Mouse (Mus musculus) gastrocnemius, postnatal 4 days (tissue): ENCODE data around the gene Clca3a1. TPM values are rescaled to one million over a fixed set of nuclear protein-coding genes. Genes with fewer than 3 reads are reported as not detected.

ENCODE experiments used
- DNase-seq, 2 experiments: peaks; one replicate each; pipeline ENCODE4 v3.0.0; 2021 to 2022; ENCODE audit warnings: low spot score in 2 of 2, mixed read lengths in 2 of 2
- total RNA-seq, 2 experiments: library from RNA; stranded (reverse); gene quantifications; 2 replicates each; pipeline ENCODE4 v1.2.3; 2021

Clca3a1 gene
- total RNA-seq, 2 experiments from 2014 or later, result 0.23 to 0.69 TPM

DNA sequence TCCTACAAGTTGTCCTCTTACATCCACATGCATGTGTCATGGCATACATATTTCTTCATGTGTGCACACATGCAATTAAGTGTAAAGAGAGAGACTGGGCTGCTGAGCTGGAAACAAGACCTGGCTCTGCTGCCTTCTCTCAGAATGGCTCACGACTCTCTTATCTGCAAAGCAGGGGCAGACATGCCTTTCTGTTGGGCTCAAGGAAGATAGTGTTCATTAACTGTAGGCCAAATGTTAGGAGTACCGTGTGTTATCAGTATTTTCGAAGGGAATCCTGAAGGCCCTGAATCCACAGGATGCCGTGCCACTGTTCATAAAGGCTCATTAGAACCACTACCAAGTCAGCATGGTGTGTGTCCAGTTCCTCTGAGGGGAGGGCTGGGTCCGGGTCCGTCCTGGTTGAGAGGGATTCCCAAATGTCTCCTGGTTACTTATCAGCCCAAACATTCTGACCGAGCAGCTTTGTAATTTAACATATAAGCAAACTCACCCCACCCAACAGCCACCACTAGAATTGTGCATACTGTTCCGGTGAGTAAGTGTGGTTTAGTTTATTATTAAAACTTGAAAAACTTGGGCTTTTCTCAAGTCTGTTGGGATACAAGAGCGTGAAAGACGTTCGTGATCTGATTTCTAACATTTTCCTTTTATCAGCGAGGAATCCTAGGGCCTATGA, 77.5 kb downstream of the Clca3a1 start:
- no peak for DNase-seq

DNA sequence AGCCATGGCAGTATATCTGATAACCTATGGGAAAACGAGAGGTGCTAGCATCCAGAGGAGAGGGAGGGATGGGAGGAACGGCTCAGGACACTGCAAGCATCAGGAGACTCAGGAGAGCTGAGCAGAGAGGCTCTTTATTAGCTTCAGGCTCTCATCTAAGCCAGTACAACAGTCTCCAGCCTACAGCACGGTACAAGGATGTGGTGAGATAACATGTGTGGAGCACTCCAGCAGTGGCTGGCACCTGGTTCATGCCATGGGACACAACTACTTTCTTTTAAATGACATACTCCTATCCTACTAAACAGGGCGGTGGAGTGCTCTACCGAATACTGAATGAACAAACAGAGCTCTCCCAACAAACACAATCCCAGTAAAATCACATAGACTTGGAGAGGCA, 79.2 kb downstream of the Clca3a1 start:
- DNase-seq, result no peak

DNA sequence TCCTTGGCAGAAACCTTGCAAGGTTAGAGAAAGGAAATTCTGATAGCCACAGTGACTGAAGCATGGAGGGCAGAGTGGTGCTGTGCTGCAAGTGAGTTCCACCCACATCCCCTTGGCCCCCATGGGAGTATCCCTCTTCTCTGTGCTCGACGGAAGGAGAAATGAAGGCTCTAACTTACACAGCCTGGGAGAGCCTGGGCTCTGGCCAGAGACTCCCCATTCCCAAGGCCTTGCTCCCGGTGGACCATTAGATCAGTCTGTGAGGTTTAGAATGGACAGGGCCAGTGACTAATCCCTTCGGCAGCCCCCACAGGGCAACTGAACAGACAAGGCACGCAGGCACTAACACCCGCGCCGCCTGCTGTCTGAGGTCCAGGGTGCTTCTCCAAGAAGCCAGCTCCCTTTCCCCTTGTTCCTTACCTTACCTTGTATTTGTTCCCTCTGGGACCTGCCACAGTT, 81.0 kb downstream of the Clca3a1 start:
- no peak for DNase-seq

Other genes with a start within 250 kb of the Clca3a1 start
- gene Hs2st1, start 190.8 kb downstream of the Clca3a1 start, total RNA-seq, result 10 to 100 TPM; 36.7 to 37.7 TPM
- gene Selenof, start 190.7 kb downstream of the Clca3a1 start, total RNA-seq, result 100 to 1,000 TPM; 226 to 228 TPM
- gene Sh3glb1, start 40.6 kb downstream of the Clca3a1 start, total RNA-seq, result 100 to 1,000 TPM; 276 to 331 TPM
- under 1 TPM in 1 of 2 experiments, not detected in 1; 0.10 TPM for gene Clca3a2, start 58.5 kb upstream of the Clca3a1 start, total RNA-seq
- not detected for gene Clca3b, start 88.4 kb upstream of the Clca3a1 start, total RNA-seq
- gene Clca4b, start 171.6 kb upstream of the Clca3a1 start, total RNA-seq, result not detected
- gene Clca4a, start 214.1 kb upstream of the Clca3a1 start, total RNA-seq, result not detected